Mouse (Mus musculus) intestine, embryonic 16.5 days (tissue): ENCODE results near the gene Hint2. TPM values are rescaled to one million over a fixed set of nuclear protein-coding genes. Genes with fewer than 3 reads are reported as not detected.
A peak's percentile ranks its signal among the peaks of the same experiment; 100 is the strongest.

Experiments
- ATAC-seq: fragments of 200-750 bp; cut with Nextera tagmentation; 2 replicates; pipeline ENCODE4 v1.8.0; 2017; ENCODE audit warnings: moderate TSS enrichment, moderate library complexity
- H3K27ac ChIP-seq: fragments of 300-500 bp; sonication (generic); 2 replicates; pipeline ENCODE4 v1.5.1; 2014; ENCODE audit warnings: mild to moderate bottlenecking, low read length
- H3K27me3 ChIP-seq: fragments of 300-500 bp; sonication (generic); replicated peaks from 2 replicates; pipeline ENCODE4 v1.6.1; 2014; ENCODE audit warnings: low read length, control low read depth, mixed read lengths; ENCODE audit not compliant: control insufficient read depth, insufficient read depth
- H3K36me3 ChIP-seq: fragments of 300-500 bp; sonication (generic); 2 replicates; pipeline ENCODE4 v1.6.1; 2014; ENCODE audit warnings: low read length, control low read depth; ENCODE audit not compliant: control insufficient read depth, insufficient read depth
- H3K4me1 ChIP-seq: fragments of 300-500 bp; sonication (generic); 2 replicates; pipeline ENCODE4 v1.6.1; 2014; ENCODE audit warnings: low read length, control low read depth, mixed read lengths; ENCODE audit not compliant: control insufficient read depth, insufficient read depth
- H3K4me2 ChIP-seq: fragments of 300-500 bp; sonication (generic); 2 replicates; pipeline ENCODE4 v1.6.1; 2014; ENCODE audit warnings: low read depth, low read length, control low read depth
- H3K4me3 ChIP-seq: fragments of 300-500 bp; sonication (generic); 2 replicates; pipeline ENCODE4 v1.5.1; 2014; ENCODE audit warnings: mild to moderate bottlenecking, low read length
- H3K9ac ChIP-seq: fragments of 300-500 bp; sonication (generic); 2 replicates; pipeline ENCODE4 v1.6.1; 2014; ENCODE audit warnings: low read depth, low read length
- H3K9me3 ChIP-seq: fragments of 300-500 bp; sonication (generic); 2 replicates; pipeline ENCODE4 v1.6.1; 2016; ENCODE audit warnings: low read length, control low read depth; ENCODE audit not compliant: control insufficient read depth
- WGBS: fragments of 180-500 bp; shearing (Covaris S2); extraction: QIAGEN DNeasy Blood & Tissue Kit; methylation state at CpG from one replicate; pipeline ENCODE4 v1.1.7; 2014; 5-methylcytosine and 5-hydroxymethylcytosine counted together
- polyA plus RNA-seq: library from polyadenylated mRNA; unstranded; fragments of >200 nt; fragmentation: Nextera tagmentation; extraction: Ambion mirVana; gene quantifications from 2 replicates; pipeline ENCODE4 v1.2.1, GENCODE M21; 2015

Gene Hint2
- polyA plus RNA-seq, 1 experiment from 2014 or later, result 187 TPM

GRCm38 (mm10) chr4:43636751-43637150 lies 19.5 kb downstream of the Hint2 start:
- WGBS, result 82% methylated on average over 6 of the region's 6 CpGs
- 0 out of 2 replicates have a peak, but pooled peaks cover 3% of the 10 kb centered on the region for H3K27me3 ChIP-seq

DNA sequence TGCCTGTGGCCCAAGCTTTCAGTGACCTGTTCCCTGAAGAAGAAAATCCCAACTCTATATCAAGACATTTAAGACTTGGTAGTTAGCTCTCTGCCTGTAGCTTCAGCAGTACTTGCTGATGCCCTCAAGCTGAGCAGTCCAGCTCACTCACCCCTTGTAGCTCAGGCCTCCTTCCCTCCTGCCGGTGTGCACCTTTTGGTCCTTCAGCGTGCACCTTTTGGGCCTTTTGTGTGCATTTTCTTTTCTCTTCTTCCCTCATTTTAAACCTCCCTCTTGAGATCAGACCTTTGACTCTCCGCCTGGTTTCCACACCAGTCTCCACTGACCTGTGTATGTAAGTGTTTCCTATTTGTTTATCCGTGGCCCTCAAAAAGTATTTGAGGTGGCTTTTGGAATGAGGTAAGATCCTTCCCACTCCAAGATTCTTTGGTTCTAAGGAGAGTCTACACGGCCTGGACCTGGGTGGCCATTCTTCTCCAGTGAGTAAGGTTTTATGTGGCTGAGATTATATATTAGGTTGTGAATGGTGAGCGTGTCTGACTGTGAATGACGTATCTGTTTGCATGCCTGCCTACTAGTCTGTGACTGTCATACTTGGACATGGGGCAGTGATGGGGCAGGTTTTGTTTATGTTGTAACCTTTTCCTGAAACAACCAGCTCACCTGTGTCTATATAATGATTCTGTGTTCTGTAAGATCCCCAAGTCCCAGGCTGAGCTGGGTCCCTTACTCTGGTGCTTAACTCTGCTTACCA lies 21.5 kb downstream of the Hint2 start:
- no peak overlapping the region for H3K4me3 ChIP-seq
- no peak overlapping the region for H3K4me2 ChIP-seq
- WGBS, result 90% methylated on average over 7 of the region's 7 CpGs
- no peak overlapping the region for H3K27ac ChIP-seq
- H3K27me3 ChIP-seq, result 0 out of 2 replicates have a peak, but pooled peaks cover 3% of the 10 kb centered on the region
- H3K36me3 ChIP-seq, result no peaks in the 10 kb centered on the region
- ATAC-seq, result no peak
- peaks cover 9% of the 10 kb centered on the region for H3K4me1 ChIP-seq
- no peak overlapping the region for H3K9ac ChIP-seq
- no peaks in the 10 kb centered on the region for H3K9me3 ChIP-seq

More at GRCm38 (mm10) chr4:43636751-43637150, 19.5 kb downstream of the Hint2 start:
- Histone ChIP-seq H3K4me3 (no peak overlapping the region), H3K9ac (no peak overlapping the region), H3K9me3 (no peaks in the 10 kb centered on the region), H3K27ac (no peak overlapping the region), H3K4me2 (no peak overlapping the region), H3K36me3 (no peaks in the 10 kb centered on the region), H3K4me1 (peaks cover 9% of the 10 kb centered on the region)
- no peak for ATAC-seq

DNA sequence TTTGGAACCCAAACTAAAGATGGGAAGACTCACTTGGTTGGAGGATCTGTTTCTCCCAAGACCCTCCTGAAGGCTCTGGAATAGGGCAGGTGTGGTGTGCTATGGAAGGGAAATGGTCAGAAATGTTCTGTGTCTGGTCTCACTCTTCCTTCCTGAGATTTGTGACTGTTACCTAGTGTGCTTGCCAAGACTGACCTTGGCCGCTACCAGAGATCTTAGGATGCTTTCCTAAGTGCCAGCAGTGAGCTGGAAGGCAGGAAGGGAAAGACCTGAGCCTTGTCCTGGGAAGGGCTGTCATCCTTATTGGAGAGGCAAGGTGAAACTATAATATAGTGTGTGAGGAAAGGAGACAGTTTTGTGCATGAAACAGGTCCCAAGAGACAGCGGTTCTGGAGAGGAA lies 22.5 kb downstream of the Hint2 start:
- no peak overlapping the region for H3K27ac ChIP-seq
- 0 out of 2 replicates have a peak, but pooled peaks cover 3% of the 10 kb centered on the region for H3K27me3 ChIP-seq
- no peak overlapping the region for H3K4me3 ChIP-seq
- no peaks in the 10 kb centered on the region for H3K9me3 ChIP-seq
- no peaks in the 10 kb centered on the region for H3K36me3 ChIP-seq
- 90% methylated on average over 2 of the region's 2 CpGs for WGBS
- peaks cover 9% of the 10 kb centered on the region for H3K4me1 ChIP-seq
- no peak overlapping the region for H3K4me2 ChIP-seq
- ATAC-seq, result no peak
- H3K9ac ChIP-seq, result no peak overlapping the region

DNA sequence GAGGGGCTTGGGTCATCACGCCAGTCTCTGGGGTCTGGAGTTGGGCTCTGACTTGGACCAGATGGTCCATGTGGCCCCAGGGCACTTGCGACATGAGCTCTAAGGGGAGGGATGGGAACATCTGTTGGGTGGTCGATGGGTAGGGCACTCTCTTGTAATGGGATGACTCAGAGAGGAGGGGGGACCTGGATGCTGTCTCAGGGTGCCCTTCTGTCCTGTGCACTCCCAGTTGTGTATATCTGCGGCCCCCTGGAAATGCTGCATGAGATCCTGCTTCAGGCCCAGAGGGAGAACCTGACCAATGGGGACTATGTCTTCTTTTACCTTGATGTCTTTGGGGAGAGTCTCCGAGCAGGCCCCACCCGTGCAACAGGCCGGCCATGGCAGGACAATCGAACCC lies 23.0 kb downstream of the Hint2 start:
- H3K4me1 ChIP-seq, result peaks cover 9% of the 10 kb centered on the region
- H3K27ac ChIP-seq, result no peak overlapping the region
- 83% methylated on average over 8 of the region's 8 CpGs for WGBS
- no peaks in the 10 kb centered on the region for H3K36me3 ChIP-seq
- H3K9me3 ChIP-seq, result no peaks in the 10 kb centered on the region
- H3K4me3 ChIP-seq, result no peak overlapping the region
- no peak overlapping the region for H3K4me2 ChIP-seq
- no peak overlapping the region for H3K9ac ChIP-seq
- H3K27me3 ChIP-seq, result 0 out of 2 replicates have a peak, but pooled peaks cover 3% of the 10 kb centered on the region
- no peak for ATAC-seq

GRCm38 (mm10) chr4:43631956-43632920 lies 24.0 kb downstream of the Hint2 start:
- H3K4me1 ChIP-seq, result peaks cover 9% of the 10 kb centered on the region
- peak overlapping the region; percentile 85 for H3K4me2 ChIP-seq
- no peaks in the 10 kb centered on the region for H3K9me3 ChIP-seq
- peak overlapping the region; percentile 81 for H3K9ac ChIP-seq
- 52% methylated on average over 42 of the region's 42 CpGs for WGBS
- 0 out of 2 replicates have a peak overlapping the region, but pooled peaks have one; percentile 5 for H3K27ac ChIP-seq
- H3K36me3 ChIP-seq, result no peaks in the 10 kb centered on the region
- 0 out of 2 replicates have a peak, but pooled peaks cover 3% of the 10 kb centered on the region for H3K27me3 ChIP-seq
- H3K4me3 ChIP-seq, result peak overlapping the region; percentile 62
- ATAC-seq, result no peak; the same call in 1 of the 2 replicates

DNA sequence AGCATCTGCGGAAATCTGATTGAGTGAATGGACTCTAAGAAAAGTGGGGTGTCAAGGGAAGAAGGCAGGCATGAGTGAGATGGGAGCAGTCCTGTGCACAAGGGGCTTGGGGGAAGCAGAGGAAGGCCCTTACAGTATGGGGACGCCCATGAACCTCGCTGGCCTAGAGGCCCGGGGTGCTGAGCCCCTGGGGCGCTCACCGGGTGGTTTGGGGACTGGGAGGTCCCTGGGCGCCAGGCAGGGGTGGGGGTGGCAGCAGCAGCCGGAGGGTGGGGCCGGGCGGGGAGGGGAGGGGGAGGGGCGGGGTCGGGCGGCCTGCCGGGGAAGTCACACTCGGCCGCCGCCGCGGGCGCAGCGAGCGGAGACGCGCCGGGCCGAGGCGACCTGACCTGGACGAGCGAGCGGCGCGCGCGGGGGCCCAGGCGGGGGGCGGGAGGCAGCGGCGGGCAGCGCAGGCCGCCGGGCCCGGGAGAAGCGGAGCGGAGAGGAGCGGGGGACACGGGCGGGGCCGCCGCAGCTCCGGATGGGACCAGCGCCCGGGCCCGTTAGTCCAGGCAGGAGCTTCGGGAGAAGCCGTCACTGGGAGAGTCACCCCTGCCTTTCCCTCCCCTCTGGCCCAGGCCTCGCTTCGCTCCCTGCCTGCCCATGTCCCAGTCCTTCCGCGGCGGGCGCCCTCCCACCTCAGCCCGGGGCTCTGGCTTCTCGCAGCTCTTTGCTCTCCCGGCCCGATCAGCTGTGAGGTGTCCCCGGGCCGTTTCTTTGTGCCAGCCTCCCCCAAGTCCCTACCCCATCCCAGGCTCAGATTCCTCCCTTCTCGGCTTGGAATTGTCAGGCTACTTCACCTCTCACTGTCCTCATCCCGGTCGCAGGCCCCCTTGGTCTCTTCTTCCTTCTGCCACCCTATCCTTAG lies 25.0 kb downstream of the Hint2 start, which contains the start of gene Npr2:
Gene Npr2, plus strand, starts transcription at position 890 of the 910 bp plus-strand sequence.
- H3K27ac ChIP-seq, result peak within 1 kb of the TSS; percentile 43
- peaks cover 9% of the 10 kb centered on the region for H3K4me1 ChIP-seq
- no peaks in the 10 kb centered on the region for H3K36me3 ChIP-seq
- peak within 1 kb of the TSS; percentile 62 for H3K4me3 ChIP-seq
- peak; percentile 69 for ATAC-seq
- no peaks in the 10 kb centered on the region for H3K9me3 ChIP-seq
- 1% methylated on average over 50 of the region's 70 CpGs for WGBS
- 0 out of 2 replicates have a peak, but pooled peaks cover 3% of the 10 kb centered on the region for H3K27me3 ChIP-seq
- H3K4me2 ChIP-seq, result peak within 1 kb of the TSS; percentile 85
- peak within 1 kb of the TSS; percentile 81 for H3K9ac ChIP-seq

DNA sequence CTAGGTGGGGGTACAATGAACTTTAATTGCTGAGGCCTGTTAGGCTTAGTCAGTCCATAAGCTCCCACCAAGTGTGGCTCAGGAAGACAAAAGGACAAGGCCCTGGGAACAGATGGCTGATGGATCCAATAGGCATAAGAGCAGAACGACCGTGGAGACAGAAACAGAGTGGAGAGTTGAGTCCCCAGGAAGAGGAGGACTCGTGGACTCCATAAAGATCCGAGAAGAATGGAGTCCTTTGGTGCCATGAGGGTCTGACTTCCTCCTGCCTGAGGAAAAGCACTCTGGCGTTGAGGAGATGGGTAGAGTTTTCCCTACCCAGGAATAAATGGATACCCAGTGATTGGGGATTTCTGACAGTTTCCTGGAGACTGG lies 25.6 kb downstream of the Hint2 start:
- Histone ChIP-seq H3K9ac (peak overlapping the region; percentile 81; the same call in 1 of the 2 replicates), H3K36me3 (no peaks in the 10 kb centered on the region), H3K4me3 (peak overlapping the region; percentile 62; the same call in 1 of the 2 replicates), H3K9me3 (no peaks in the 10 kb centered on the region), H3K4me2 (peak overlapping the region; percentile 85), H3K27ac (peak overlapping the region; percentile 39; the same call in 1 of the 2 replicates), H3K4me1 (peaks cover 9% of the 10 kb centered on the region), H3K27me3 (0 out of 2 replicates have a peak, but pooled peaks cover 3% of the 10 kb centered on the region)
- 38% methylated on average over 5 of the region's 5 CpGs for WGBS
- ATAC-seq, result 0 out of 2 replicates have a peak, but pooled peaks have one; percentile 6

GRCm38 (mm10) chr4:43630030-43630581 lies 26.2 kb downstream of the Hint2 start:
- 7% methylated on average over 5 of the region's 5 CpGs for WGBS
- Histone ChIP-seq H3K9ac (no peak overlapping the region), H3K36me3 (no peaks in the 10 kb centered on the region), H3K27ac (no peak overlapping the region), H3K4me3 (no peak overlapping the region), H3K9me3 (peaks cover 5% of the 10 kb centered on the region), H3K27me3 (0 out of 2 replicates have a peak, but pooled peaks cover 3% of the 10 kb centered on the region), H3K4me1 (peaks cover 9% of the 10 kb centered on the region), H3K4me2 (0 out of 2 replicates have a peak overlapping the region, but pooled peaks have one; percentile 7)
- ATAC-seq, result peak; percentile 49
